In genomic region chr11:77821648-77822047, GRCm38 (mm10) we compare ENCODE assay signal across 10 mouse cellular contexts. TPM values are rescaled to one million over a fixed set of nuclear protein-coding genes. Genes with fewer than 3 reads are reported as not detected.
DNase-seq lines count a peak whose midpoint lies in the region; TF ChIP-seq lines count a peak whose summit lies in the region.
"Had no signal": no experiment of that assay in that cellular context is flagged by ENCODE, and none has a peak within 500 bp of the region (broad histone marks: within the 10 kb centered on the region; RNA-seq: fewer than 3 reads in every experiment).

No protein-coding gene starts in this region.

- peak; percentile 86; the same call in 1 of the 2 replicates for TF ChIP-seq CTCF in testis, adult 2 months (IDR thresholded peaks at IDR 0.05; ENCODE audit: control insufficient read depth, insufficient read depth, insufficient replicate concordance, low read depth, low read length)
- peak; percentile 81 for TF ChIP-seq CTCF in brain, embryonic 14.5 days (IDR thresholded peaks at IDR 0.05; ENCODE audit: borderline replicate concordance, extremely low read depth, insufficient read depth, insufficient read length)

- peak; percentile 59 for DNase-seq in heart, postnatal 4 days
- DNase-seq in heart, postnatal 25 days (ENCODE audit: low spot score), result no peak
- no peak for DNase-seq in testis, postnatal 14 days (ENCODE audit: low spot score)
- DNase-seq in brain, embryonic 14.5 days (ENCODE audit: low read depth), result peak; percentile 69
- DNase-seq in gastrocnemius, postnatal 14 days, result peak; percentile 52
- peak; percentile 61 for DNase-seq in mesoderm, embryonic 11.5 days (ENCODE audit: low read depth, low spot score)
- DNase-seq in Muller cell, postnatal 12 days (ENCODE audit: inconsistent ontology term), result no peak

- no peaks in the 10 kb centered on the region for H3K27me3 ChIP-seq in testis, adult 2 months (ENCODE audit: control insufficient read depth, insufficient read depth, low read length)
- H3K27me3 ChIP-seq: embryonic facial prominence, embryonic 13.5 days had no signal

- H3K27ac ChIP-seq in testis, adult 2 months (ENCODE audit: control insufficient read depth, insufficient read depth, low read depth, low read length), result no peak overlapping the region
- H3K27ac ChIP-seq: embryonic facial prominence, embryonic 13.5 days had no signal

- H3K4me3 ChIP-seq in testis, adult 2 months (ENCODE audit: control insufficient read depth, low read depth, low read length), result no peak overlapping the region
- H3K4me3 ChIP-seq: embryonic facial prominence, embryonic 13.5 days had no signal

- H3K36me3 ChIP-seq in testis, adult 2 months (ENCODE audit: control insufficient read depth, insufficient read depth, low read length), result no peaks in the 10 kb centered on the region

- no peak for TF ChIP-seq POLR2A in testis, adult 2 months (IDR thresholded peaks at IDR 0.05; ENCODE audit: control insufficient read depth, low read depth, low read length)
- no peak for TF ChIP-seq POLR2A in brain, embryonic 14.5 days (IDR thresholded peaks at IDR 0.05; ENCODE audit: borderline replicate concordance, extremely low read depth, insufficient read depth, insufficient read length, poor library complexity, severe bottlenecking)

- no peaks in the 10 kb centered on the region for H3K4me1 ChIP-seq in testis, adult 2 months (ENCODE audit: control insufficient read depth, insufficient read depth, low read length)

- intact Hi-C loops in heart, postnatal 25 days (cut with DNase I), result loop anchor here (10.0 kb wide), 1 partner anchor 363 kb away; the partner anchor contains the start of genes Rab34 and Rpl23a
- intact Hi-C loops in gastrocnemius, postnatal 14 days (cut with DNase I; ENCODE audit: low total_unique reads), result no loop called here

RNA-seq across cellular contexts. Expression of gene Gm10277, which starts 34.1 kb away (rescaled TPM):
- not detected for total RNA-seq in heart, postnatal 4 days (2021)
- total RNA-seq in heart, postnatal 25 days (2021), result not detected
- not detected in 2 replicates for polyA plus RNA-seq in testis, adult 2 months (2012; rRNA removed)
- not detected in 2 replicates for polyA plus RNA-seq in brain, embryonic 14.5 days (2012; rRNA removed)
- not detected for total RNA-seq in gastrocnemius, postnatal 14 days (2021)
- total RNA-seq: left cerebral cortex, postnatal 14 days had no signal

RNA-seq across cellular contexts. Expression of gene Myo18a, which starts 58.6 kb away (rescaled TPM):
- 100 to 1,000 TPM; 244 to 245 TPM for total RNA-seq in heart, postnatal 4 days (2021)
- 100 to 1,000 TPM; 273 to 280 TPM for total RNA-seq in heart, postnatal 25 days (2021)
- 13.4 and 13.6 TPM in 2 replicates for polyA plus RNA-seq in testis, adult 2 months (2012; rRNA removed)
- 45.6 and 67.3 TPM in 2 replicates for polyA plus RNA-seq in brain, embryonic 14.5 days (2012; rRNA removed)
- 100 to 1,000 TPM; 307 to 323 TPM for total RNA-seq in gastrocnemius, postnatal 14 days (2021)

Comparison
In these comparisons a context has a peak if more than half of its experiments do, and no peak if none do; other contexts are left out.
1. DNase-seq: peak in heart, postnatal 4 days (single experiment), brain, embryonic 14.5 days (single experiment), gastrocnemius, postnatal 14 days (single experiment) and mesoderm, embryonic 11.5 days (single experiment); none in heart, postnatal 25 days (single experiment), testis, postnatal 14 days (single experiment) and Muller cell, postnatal 12 days (single experiment).